Mouse (Mus musculus) thymus, adult 2 months (tissue): ENCODE results near the gene Foxo6.

Experiments
- CTCF ChIP-seq: fragments of 200-500 bp; IDR thresholded peaks from 2 replicates; pipeline ENCODE4 v1.5.1; 2012; ENCODE audit warnings: mild to moderate bottlenecking, control low read depth, low read length, moderate library complexity, borderline replicate concordance; ENCODE audit not compliant: control insufficient read depth, poor library complexity, insufficient read depth; ENCODE audit errors: extremely low read depth
- POLR2A ChIP-seq: fragments of 200-500 bp; IDR thresholded peaks from 2 replicates; pipeline ENCODE4 v1.6.1; 2012; ENCODE audit warnings: mild to moderate bottlenecking, low read length, control low read depth, moderate library complexity; ENCODE audit not compliant: control insufficient read depth, poor library complexity, insufficient read depth; ENCODE audit errors: extremely low read depth

DNA sequence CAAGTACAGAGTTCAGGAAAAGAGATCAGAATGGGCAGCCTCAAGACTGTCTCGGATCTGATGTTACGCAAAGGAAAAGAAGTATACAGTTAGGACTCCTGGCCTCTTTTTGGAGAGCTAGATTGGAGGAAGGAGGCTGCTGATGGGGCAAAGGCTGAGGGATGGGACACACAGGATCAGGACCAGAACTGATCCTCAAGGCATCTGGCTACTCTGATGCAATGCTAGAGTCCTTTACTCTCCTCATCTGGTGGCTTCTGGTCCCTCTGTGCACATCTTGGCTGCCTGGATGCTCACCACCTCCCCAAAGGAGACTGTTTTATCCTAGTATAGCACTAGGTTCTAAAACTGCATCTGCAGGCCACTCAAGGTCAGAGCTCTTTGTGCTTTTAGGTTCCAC lies 44.4 kb upstream of the Foxo6 start:
- TF ChIP-seq CTCF (no peak), POLR2A (no peak)
